Mouse (Mus musculus) midbrain, embryonic 14.5 days (tissue): ENCODE measurements around the gene Galnt14. TPM values are rescaled to one million over a fixed set of nuclear protein-coding genes. Genes with fewer than 3 reads are reported as not detected.

Source experiments
- ATAC-seq: fragments of 200-750 bp; cut with Nextera tagmentation; 2 replicates; pipeline ENCODE4 v1.8.0; 2017; ENCODE audit warnings: moderate number of reproducible peaks, moderate library complexity; ENCODE audit not compliant: low FRiP score, low TSS enrichment
- DNase-seq: peaks from one replicate; pipeline ENCODE4 v3.0.0-alpha.2; 2015
- H3K27ac ChIP-seq: fragments of 300-500 bp; sonication (generic); replicated peaks from 2 replicates; pipeline ENCODE4 v1.5.1; 2014; ENCODE audit warnings: mild to moderate bottlenecking, low read depth, low read length, moderate library complexity
- H3K27me3 ChIP-seq: fragments of 300-500 bp; sonication (generic); 2 replicates; pipeline ENCODE4 v1.6.1; 2014; ENCODE audit warnings: low read length, control low read depth, mixed read lengths; ENCODE audit not compliant: control insufficient read depth, insufficient read depth
- H3K36me3 ChIP-seq: fragments of 300-500 bp; sonication (generic); 2 replicates; pipeline ENCODE4 v1.6.1; 2014; ENCODE audit warnings: low read length, control low read depth; ENCODE audit not compliant: control insufficient read depth, insufficient read depth
- H3K4me1 ChIP-seq: fragments of 300-500 bp; sonication (generic); 2 replicates; pipeline ENCODE4 v1.6.1; 2014; ENCODE audit warnings: mild to moderate bottlenecking, antibody characterized with exemption, low read length, control low read depth; ENCODE audit not compliant: control insufficient read depth, insufficient read depth
- H3K4me2 ChIP-seq: fragments of 300-500 bp; sonication (generic); 2 replicates; pipeline ENCODE4 v1.6.1; 2014; ENCODE audit warnings: mild to moderate bottlenecking, low read length, moderate library complexity
- H3K4me3 ChIP-seq: fragments of 300-500 bp; sonication (generic); replicated peaks from 2 replicates; pipeline ENCODE4 v1.5.1; 2014; ENCODE audit warnings: low read depth, low read length
- H3K9ac ChIP-seq: fragments of 300-500 bp; sonication (generic); replicated peaks from 2 replicates; pipeline ENCODE4 v1.6.1; 2014; ENCODE audit warnings: mild to moderate bottlenecking, low read length, moderate library complexity
- H3K9me3 ChIP-seq: fragments of 300-500 bp; sonication (generic); 2 replicates; pipeline ENCODE4 v1.6.1; 2016; ENCODE audit warnings: low read length, control low read depth, mixed read lengths; ENCODE audit not compliant: control insufficient read depth
- WGBS: fragments of 180-500 bp; shearing (Covaris S2); extraction: QIAGEN DNeasy Blood & Tissue Kit; methylation state at CpG from one replicate; pipeline ENCODE4 v1.1.7; 2014; 5-methylcytosine and 5-hydroxymethylcytosine counted together
- polyA plus RNA-seq: library from polyadenylated mRNA; unstranded; fragments of >200 nt; fragmentation: Nextera tagmentation; extraction: Ambion mirVana; gene quantifications from 2 replicates; pipeline ENCODE4 v1.2.1, GENCODE M21; 2014

The Galnt14 gene
- polyA plus RNA-seq, 1 experiment from 2014 or later, result 18.8 TPM

GRCm38 (mm10) chr17:73487380-73487779 is 222.9 kb downstream of the Galnt14 start:
- Histone ChIP-seq H3K36me3 (no peaks in the 10 kb centered on the region), H3K4me3 (no peak overlapping the region), H3K4me2 (no peak overlapping the region; the same call in 1 of the 2 replicates), H3K4me1 (peaks cover 20% of the 10 kb centered on the region), H3K27ac (peak overlapping the region; percentile 67), H3K9me3 (no peaks in the 10 kb centered on the region), H3K27me3 (no peaks in the 10 kb centered on the region), H3K9ac (no peak overlapping the region)
- DNase-seq (no peak), ATAC-seq (no peak)
- WGBS, result 58% methylated on average over 3 of the region's 3 CpGs

GRCm38 (mm10) chr17:73477096-73478076 is 232.9 kb downstream of the Galnt14 start:
- Histone ChIP-seq H3K4me1 (peaks cover 11% of the 10 kb centered on the region), H3K36me3 (no peaks in the 10 kb centered on the region), H3K4me3 (no peak overlapping the region), H3K9me3 (no peaks in the 10 kb centered on the region), H3K27me3 (no peaks in the 10 kb centered on the region), H3K9ac (no peak overlapping the region), H3K4me2 (peak overlapping the region; percentile 15; the same call in 1 of the 2 replicates), H3K27ac (peak overlapping the region; percentile 33; the same call in 1 of the 2 replicates)
- ATAC-seq, result peak; percentile 60; the same call in 1 of the 2 replicates
- peak; percentile 45 for DNase-seq
- WGBS, result 23% methylated on average over 11 of the region's 11 CpGs

- Histone ChIP-seq H3K9ac (no peak overlapping the region), H3K27ac (no peak overlapping the region), H3K9me3 (no peaks in the 10 kb centered on the region), H3K4me3 (no peak overlapping the region), H3K36me3 (no peaks in the 10 kb centered on the region), H3K27me3 (no peaks in the 10 kb centered on the region), H3K4me1 (peaks cover 11% of the 10 kb centered on the region), H3K4me2 (no peak overlapping the region)
- ATAC-seq (no peak), DNase-seq (no peak)
- WGBS, result 42% methylated on average over 7 of the region's 7 CpGs
Measured at GRCm38 (mm10) chr17:73474371-73474770, 235.9 kb downstream of the Galnt14 start.

GRCm38 (mm10) chr17:73473012-73473411 is 237.2 kb downstream of the Galnt14 start:
- Histone ChIP-seq H3K4me2 (no peak overlapping the region), H3K27me3 (no peaks in the 10 kb centered on the region), H3K9me3 (no peaks in the 10 kb centered on the region), H3K4me1 (peaks cover 11% of the 10 kb centered on the region), H3K36me3 (no peaks in the 10 kb centered on the region), H3K9ac (no peak overlapping the region), H3K27ac (no peak overlapping the region), H3K4me3 (no peak overlapping the region)
- no peak for ATAC-seq
- 81% methylated on average over 3 of the region's 3 CpGs for WGBS
- DNase-seq, result no peak

GRCm38 (mm10) chr17:73460874-73461273 is 249.4 kb downstream of the Galnt14 start:
- H3K4me2 ChIP-seq, result no peak overlapping the region
- no peak overlapping the region for H3K9ac ChIP-seq
- ATAC-seq, result no peak
- H3K4me3 ChIP-seq, result no peak overlapping the region
- no peaks in the 10 kb centered on the region for H3K9me3 ChIP-seq
- no peaks in the 10 kb centered on the region for H3K27me3 ChIP-seq
- no peaks in the 10 kb centered on the region for H3K4me1 ChIP-seq
- WGBS, result 93% methylated on average over 4 of the region's 4 CpGs
- no peaks in the 10 kb centered on the region for H3K36me3 ChIP-seq
- H3K27ac ChIP-seq, result no peak overlapping the region
- DNase-seq, result no peak

- WGBS, result 79% methylated on average over 4 of the region's 4 CpGs
- DNase-seq (no peak), ATAC-seq (no peak)
Measured at GRCm38 (mm10) chr17:73458741-73459140, 251.5 kb downstream of the Galnt14 start.

GRCm38 (mm10) chr17:73456551-73456950 is 253.7 kb downstream of the Galnt14 start:
- H3K36me3 ChIP-seq, result no peaks in the 10 kb centered on the region
- WGBS, result 90% methylated on average over 2 of the region's 2 CpGs
- H3K4me1 ChIP-seq, result no peaks in the 10 kb centered on the region
- no peak overlapping the region for H3K4me3 ChIP-seq
- no peak overlapping the region for H3K9ac ChIP-seq
- H3K27me3 ChIP-seq, result no peaks in the 10 kb centered on the region
- DNase-seq, result no peak
- H3K9me3 ChIP-seq, result no peaks in the 10 kb centered on the region
- ATAC-seq, result no peak
- H3K27ac ChIP-seq, result no peak overlapping the region
- no peak overlapping the region for H3K4me2 ChIP-seq

More at GRCm38 (mm10) chr17:73458741-73459140, 251.5 kb downstream of the Galnt14 start:
- H3K4me1 ChIP-seq, result no peaks in the 10 kb centered on the region
- H3K27ac ChIP-seq, result no peak overlapping the region
- H3K9me3 ChIP-seq, result no peaks in the 10 kb centered on the region
- no peak overlapping the region for H3K4me3 ChIP-seq
- H3K27me3 ChIP-seq, result no peaks in the 10 kb centered on the region
- no peaks in the 10 kb centered on the region for H3K36me3 ChIP-seq
- no peak overlapping the region for H3K4me2 ChIP-seq
- no peak overlapping the region for H3K9ac ChIP-seq

GRCm38 (mm10) chr17:73453646-73454045 is 256.6 kb downstream of the Galnt14 start:
- H3K4me3 ChIP-seq, result no peak overlapping the region
- H3K4me1 ChIP-seq, result no peaks in the 10 kb centered on the region
- H3K9me3 ChIP-seq, result no peaks in the 10 kb centered on the region
- no peaks in the 10 kb centered on the region for H3K36me3 ChIP-seq
- whole genome bisulfite sequencing, result 69% methylated on average over 3 of the region's 3 CpGs
- no peak for ATAC-seq
- no peak overlapping the region for H3K4me2 ChIP-seq
- no peak overlapping the region for H3K27ac ChIP-seq
- DNase-seq, result peak; percentile 37
- no peak overlapping the region for H3K9ac ChIP-seq
- H3K27me3 ChIP-seq, result no peaks in the 10 kb centered on the region
